Mouse (Mus musculus) liver, embryonic 18 days (tissue): ENCODE measurements around the gene Trp53. TPM values are rescaled to one million over a fixed set of nuclear protein-coding genes. Genes with fewer than 3 reads are reported as not detected.

Experiments
- polyA plus RNA-seq: library from polyadenylated mRNA; depleted of rRNA; stranded (reverse); fragments of >200 nt; gene quantifications from 2 replicates; pipeline ENCODE4 v1.2.3, GENCODE M21; 2012; rRNA removed

Trp53 gene
- 51.0 and 51.9 TPM in 2 replicates for polyA plus RNA-seq

DNA sequence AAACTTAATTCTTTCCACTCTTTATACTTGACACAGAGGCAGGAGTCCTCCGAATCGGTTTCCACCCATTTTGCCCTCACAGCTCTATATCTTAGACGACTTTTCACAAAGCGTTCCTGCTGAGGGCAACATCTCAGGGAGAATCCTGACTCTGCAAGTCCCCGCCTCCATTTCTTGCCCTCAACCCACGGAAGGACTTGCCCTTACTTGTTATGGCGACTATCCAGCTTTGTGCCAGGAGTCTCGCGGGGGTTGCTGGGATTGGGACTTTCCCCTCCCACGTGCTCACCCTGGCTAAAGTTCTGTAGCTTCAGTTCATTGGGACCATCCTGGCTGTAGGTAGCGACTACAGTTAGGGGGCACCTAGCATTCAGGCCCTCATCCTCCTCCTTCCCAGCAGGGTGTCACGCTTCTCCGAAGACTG, at the start of gene Trp53, which contains the start of gene Wrap53:
Gene Trp53, plus strand, starts transcription at position 269 of the 424 bp plus-strand sequence.
Gene Wrap53, minus strand, starts transcription at position 165 of the 424 bp plus-strand sequence.

DNA sequence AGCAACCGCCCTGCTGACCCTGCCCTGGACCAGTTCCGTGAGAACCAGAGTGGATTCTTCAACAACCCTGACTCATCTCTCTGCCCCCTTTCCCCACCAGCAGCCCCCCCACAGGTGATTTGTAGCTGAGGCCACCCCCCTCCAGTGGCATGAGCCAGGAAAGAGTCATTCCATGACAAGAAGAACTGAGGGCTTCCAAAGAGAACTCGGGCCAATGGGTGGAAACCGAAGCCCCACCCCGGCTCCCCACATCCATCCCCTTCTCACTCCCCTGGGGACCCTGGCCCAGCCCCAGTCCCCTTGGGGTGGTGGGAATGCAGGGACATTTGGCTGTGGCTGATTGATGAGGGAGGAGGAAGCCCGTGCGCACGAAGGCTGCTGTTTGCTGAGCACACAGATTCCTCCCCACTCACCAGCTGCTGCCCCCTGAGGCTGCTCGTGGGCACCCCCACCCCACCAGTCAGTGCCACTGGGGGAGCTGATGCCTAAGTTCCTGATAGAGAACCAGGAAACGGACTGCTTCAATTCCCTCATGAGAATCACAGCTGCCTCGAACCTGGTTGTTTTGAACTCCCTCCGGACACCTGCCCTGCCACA, 31.0 kb upstream of the Trp53 start, which contains the start of gene Dnah2:
Gene Dnah2, minus strand, starts transcription at position 51 of the 597 bp plus-strand sequence.

DNA sequence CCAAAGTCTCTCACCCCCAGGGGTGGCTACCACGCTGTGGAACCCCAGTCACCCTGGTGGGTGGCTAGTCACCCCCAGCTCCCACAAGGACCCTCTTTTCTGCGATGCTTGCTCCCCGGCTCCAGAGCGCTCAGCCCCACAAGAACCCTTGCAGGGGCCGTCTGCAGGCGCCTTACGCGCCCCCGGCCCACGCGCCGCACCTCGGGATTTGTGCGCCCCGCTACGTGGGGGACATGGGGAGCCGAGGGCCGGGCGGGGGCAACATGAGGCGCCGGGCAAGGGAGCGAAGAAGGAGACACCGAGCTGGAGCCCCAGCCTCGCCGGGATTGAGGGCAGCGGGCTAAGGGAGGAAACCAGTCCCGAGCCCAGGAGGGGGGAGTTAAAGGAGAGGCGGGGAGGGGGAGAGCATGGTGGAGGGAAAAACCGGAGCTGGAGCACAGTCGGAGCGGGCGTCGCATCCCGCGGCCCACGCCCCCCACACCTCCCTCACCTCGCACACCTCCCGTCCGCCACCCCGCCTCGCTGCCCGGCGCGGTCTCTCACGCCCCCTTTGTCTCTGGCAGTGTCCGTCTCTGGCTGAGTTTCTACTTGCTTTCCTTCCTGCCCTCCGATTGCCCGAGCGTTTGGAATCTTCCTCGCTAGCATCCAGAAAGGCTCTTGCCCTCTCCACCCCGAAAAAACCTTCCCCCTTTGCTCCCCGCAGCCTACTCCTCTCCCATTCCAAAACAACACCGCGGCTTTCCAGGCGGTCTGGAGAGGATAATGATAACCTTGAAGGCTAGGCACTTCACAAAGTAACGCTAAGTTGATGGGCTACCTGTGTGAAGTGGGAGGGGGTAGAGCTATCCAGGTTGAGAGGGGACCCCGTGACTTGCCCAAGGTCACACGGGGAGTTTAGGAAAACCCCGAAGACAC, 20.1 kb upstream of the Trp53 start, which contains the start of gene Efnb3:
Gene Efnb3, minus strand, starts transcription at position 355 of the 915 bp plus-strand sequence.

DNA sequence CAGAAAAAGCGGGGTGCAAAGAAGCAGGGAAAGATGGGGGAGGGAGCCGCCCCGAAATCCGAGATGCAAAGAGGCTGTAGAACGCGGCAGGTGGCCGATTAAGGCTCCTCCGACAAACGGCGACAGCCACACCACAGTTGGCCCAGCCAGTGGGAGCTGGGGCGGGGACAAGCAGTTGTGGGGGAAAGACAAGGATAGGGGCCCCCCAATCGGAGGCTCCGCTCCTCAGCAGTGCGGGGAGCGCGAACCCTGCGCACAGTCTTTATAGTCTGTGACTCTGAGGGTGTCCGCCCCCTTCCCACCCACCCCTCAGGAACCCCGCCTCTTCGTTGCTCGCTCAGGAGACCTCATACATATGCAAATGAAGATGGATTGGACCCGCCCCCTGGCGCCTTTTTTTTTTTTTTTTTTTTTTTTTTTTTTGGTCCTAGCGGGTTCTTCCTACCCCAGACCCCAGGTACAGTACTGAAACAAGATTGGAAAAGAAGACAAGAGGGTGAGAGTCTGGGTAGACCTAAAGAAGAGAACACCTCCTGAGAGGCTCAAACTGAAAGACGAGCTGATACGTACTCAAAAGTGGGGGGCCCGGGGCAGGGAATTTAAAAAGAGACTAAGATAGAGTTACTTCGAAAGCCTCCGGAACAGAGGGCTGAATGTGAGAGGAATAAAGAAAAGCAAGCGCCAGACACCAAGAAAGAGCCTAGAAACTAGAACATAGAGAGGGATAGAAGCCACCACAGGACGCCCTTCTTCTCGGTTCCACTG, 25.7 kb downstream of the Trp53 start, which contains the start of gene Atp1b2:
Gene Atp1b2, minus strand, starts transcription at position 217 of the 765 bp plus-strand sequence.

DNA sequence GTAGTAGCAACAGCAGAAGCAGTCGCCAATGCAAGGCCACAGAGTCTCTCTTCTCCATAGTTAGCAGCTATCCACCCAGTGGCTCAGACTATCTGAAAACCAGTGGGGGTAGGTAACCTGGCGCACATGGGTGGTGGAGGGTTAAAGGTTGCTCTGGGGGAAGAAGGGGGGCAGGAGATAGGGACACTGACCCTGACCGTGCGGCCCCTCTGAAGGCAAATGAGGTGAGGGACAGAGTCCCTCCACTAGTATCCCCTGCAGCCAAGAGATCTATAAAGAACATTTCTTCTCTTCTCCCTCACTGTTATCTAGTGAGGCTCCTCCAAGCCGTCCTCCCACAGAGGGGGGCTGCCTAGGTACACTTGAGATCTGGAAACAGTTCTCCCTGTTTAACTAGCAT, 37.6 kb downstream of the Trp53 start, which contains the start of gene Shbg:
Gene Shbg, minus strand, starts transcription at position 101 of the 400 bp plus-strand sequence.

DNA sequence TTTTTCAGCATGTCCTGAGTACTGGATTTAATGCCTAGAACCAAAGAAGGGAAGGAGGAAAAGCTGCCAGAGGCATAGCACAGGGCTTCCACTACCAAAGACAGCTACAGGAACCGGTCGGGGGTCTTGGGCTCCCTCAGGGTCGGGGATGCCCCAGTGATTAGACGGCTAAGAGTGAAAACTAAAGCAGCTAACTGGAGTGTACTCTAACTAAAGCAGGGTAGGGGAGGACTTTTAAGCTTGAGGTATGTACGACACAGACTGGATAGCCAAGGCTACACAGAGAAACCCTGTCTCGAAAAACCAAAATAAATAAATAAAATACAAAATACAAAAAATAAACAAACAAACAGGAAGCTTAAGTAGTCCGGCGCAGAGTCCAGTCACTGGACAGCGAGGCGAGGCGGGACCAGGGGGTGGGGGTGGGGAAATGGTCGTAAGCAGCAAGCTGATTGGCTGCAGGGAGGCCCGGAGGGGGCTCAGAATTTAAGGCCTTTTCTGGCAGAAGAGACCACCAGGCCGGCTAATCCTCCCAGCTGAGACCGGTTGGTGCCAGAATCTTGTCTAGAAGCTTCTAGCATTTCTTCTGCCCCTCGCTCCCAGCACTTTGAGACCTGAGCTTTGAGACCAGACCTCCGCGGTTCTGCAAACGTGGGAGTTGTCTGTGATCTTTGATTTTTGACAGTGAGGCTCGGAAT, 41.6 kb downstream of the Trp53 start, which contains the start of gene Sat2:
Gene Sat2, plus strand, starts transcription at position 454 of the 698 bp plus-strand sequence.

DNA sequence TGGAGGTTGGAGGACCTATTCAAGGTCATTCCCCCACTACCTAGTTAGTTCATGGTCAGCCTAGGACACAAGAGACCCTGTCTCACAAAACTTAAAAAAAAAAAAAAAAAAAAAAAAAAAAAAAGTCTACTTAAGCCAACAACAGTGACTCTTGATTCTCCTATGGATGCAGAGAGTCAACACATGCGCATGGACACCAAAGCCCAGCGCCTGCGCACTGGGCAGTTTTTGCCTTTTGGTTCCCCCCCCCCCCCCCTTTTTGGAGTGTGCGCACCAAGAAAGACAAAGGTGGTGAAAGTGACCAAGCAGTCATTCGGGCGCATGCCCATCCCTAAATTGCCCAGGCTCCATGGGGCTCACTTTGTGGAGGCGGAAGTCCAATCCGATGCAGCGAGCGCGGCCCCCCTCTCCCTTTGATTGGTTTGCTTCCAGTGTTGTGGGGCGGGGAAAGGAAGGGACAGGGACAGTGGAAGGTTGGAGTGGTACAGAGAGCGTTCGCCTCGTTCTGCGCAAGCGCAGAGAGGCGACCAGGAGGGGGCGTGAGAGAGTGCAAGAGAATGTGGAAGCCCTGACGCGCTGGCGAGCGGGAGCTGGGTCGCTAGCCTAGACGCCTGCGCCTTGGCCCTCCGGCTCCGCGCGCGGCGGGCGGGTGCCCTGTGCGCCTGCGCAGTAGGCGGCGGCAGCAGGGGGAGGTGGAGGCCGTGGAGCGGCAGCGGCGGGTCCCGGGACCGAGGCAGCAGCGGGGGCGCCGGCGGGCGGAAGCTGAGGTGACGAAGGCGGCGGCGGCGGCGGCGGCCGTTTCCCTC, 52.3 kb downstream of the Trp53 start, which contains the start of gene Fxr2:
Gene Fxr2, plus strand, starts transcription at position 707 of the 806 bp plus-strand sequence.

Other genes with a start within 250 kb of the Trp53 start
- 0.41 and 0.54 TPM in 2 replicates for gene Rnf227, start 239.9 kb upstream of the Trp53 start, polyA plus RNA-seq
- 33.5 and 44.3 TPM in 2 replicates for gene Chd3, start 211.0 kb upstream of the Trp53 start, polyA plus RNA-seq
- gene Naa38, start 184.9 kb upstream of the Trp53 start, polyA plus RNA-seq = 61.1 and 63.4 TPM in 2 replicates
- gene Cyb5d1, start 184.7 kb upstream of the Trp53 start, polyA plus RNA-seq = 8.2 and 9.5 TPM in 2 replicates
- gene Tmem88, start 182.1 kb upstream of the Trp53 start, polyA plus RNA-seq = 6.4 and 7.4 TPM in 2 replicates
- 1.1 and 1.6 TPM in 2 replicates for gene Kdm6b, start 166.7 kb upstream of the Trp53 start, polyA plus RNA-seq
- gene Dnah2, start 31.2 kb upstream of the Trp53 start, polyA plus RNA-seq = 0.20 and 0.22 TPM in 2 replicates
- 0.58 and 0.60 TPM in 2 replicates for gene Efnb3, start 20.2 kb upstream of the Trp53 start, polyA plus RNA-seq
- 6.5 and 6.7 TPM in 2 replicates for gene Wrap53, start 104 bp upstream of the Trp53 start, polyA plus RNA-seq
- gene Atp1b2, start 25.6 kb downstream of the Trp53 start, polyA plus RNA-seq = 5.7 and 7.2 TPM in 2 replicates
- gene Shbg, start 37.5 kb downstream of the Trp53 start, polyA plus RNA-seq = 2.6 and 2.9 TPM in 2 replicates
- gene Sat2, start 41.7 kb downstream of the Trp53 start, polyA plus RNA-seq = 7.3 and 7.7 TPM in 2 replicates
- 17.5 and 22.6 TPM in 2 replicates for gene Fxr2, start 52.6 kb downstream of the Trp53 start, polyA plus RNA-seq
- 0.07 and 0.11 TPM in 2 replicates for gene Sox15, start 75.0 kb downstream of the Trp53 start, polyA plus RNA-seq
- 45.9 and 49.8 TPM in 2 replicates for gene Mpdu1, start 82.3 kb downstream of the Trp53 start, polyA plus RNA-seq
- gene Cd68, start 85.8 kb downstream of the Trp53 start, polyA plus RNA-seq = 14.8 and 16.0 TPM in 2 replicates
- 330 and 348 TPM in 2 replicates for gene Eif4a1, start 92.1 kb downstream of the Trp53 start, polyA plus RNA-seq
- gene Senp3, start 101.7 kb downstream of the Trp53 start, polyA plus RNA-seq = 37.6 and 40.5 TPM in 2 replicates
- gene Tnfsf13, start 105.4 kb downstream of the Trp53 start, polyA plus RNA-seq = 0.54 and 0.78 TPM in 2 replicates
- 4.4 and 4.8 TPM in 2 replicates for gene Tnfsf12, start 115.5 kb downstream of the Trp53 start, polyA plus RNA-seq
- 0.96 and 1.1 TPM in 2 replicates for gene Tnfsfm13, start 115.7 kb downstream of the Trp53 start, polyA plus RNA-seq
- gene Polr2a, start 178.3 kb downstream of the Trp53 start, polyA plus RNA-seq = 5.5 and 8.0 TPM in 2 replicates
- gene Slc35g3, start 181.6 kb downstream of the Trp53 start, polyA plus RNA-seq = 0.02 TPM in 1 of 2 replicates, not detected in the other
- gene Zbtb4, start 185.6 kb downstream of the Trp53 start, polyA plus RNA-seq = 2.3 and 2.8 TPM in 2 replicates
- gene Chrnb1, start 215.6 kb downstream of the Trp53 start, polyA plus RNA-seq = 1.3 and 1.6 TPM in 2 replicates
- 0.43 and 0.58 TPM in 2 replicates for gene Fgf11, start 221.5 kb downstream of the Trp53 start, polyA plus RNA-seq
- gene Tmem102, start 225.3 kb downstream of the Trp53 start, polyA plus RNA-seq = 1.2 and 1.6 TPM in 2 replicates
- not detected in 2 replicates for gene Gm39566, start 234.9 kb downstream of the Trp53 start, polyA plus RNA-seq
- not detected in 2 replicates for gene Spem2, start 238.1 kb downstream of the Trp53 start, polyA plus RNA-seq
- gene Spem1, start 241.8 kb downstream of the Trp53 start, polyA plus RNA-seq = not detected in 2 replicates